8 mouse cellular contexts compared by ENCODE assay signal in the genomic region with DNA sequence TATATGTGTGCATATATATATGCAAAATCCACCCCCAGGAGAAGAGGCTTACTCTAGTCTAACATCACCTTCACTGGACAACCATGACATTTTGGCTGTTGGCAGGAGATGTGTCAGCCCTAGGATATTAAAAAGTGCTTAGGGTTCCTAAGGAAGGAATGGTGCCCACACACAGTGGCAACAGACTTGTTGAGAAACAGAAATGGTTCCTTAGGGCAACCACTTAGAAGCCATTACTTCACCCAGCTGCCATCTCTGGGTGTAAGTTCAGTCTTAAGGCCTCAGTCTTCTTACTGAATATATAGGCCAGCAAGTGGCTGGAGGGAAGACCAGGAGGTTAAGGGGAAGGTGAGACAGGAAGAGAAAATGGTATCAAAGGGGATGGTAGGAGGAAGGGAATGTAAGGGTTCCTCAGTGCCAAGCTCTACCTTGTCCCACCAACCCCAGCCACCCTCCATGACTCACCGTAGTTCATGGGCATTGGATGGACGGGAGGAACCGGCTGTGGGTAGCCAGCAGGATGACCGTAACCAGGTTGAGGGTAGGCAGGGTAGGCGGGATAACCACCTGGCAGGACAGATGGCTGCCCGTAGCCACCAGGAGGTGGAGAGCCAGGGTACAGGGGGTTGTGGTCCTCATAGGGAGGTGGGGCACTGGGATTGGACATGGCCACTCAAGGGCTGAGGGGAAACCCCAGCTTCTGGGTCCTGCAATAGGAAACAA. TPM values are rescaled to one million over a fixed set of nuclear protein-coding genes. Genes with fewer than 3 reads are reported as not detected.
DNase-seq lines count a peak whose midpoint lies in the region; ATAC-seq and TF ChIP-seq lines count a peak whose summit lies in the region.

No protein-coding gene starts in this region.

- no peak for TF ChIP-seq POLR2A in kidney, adult 2 months (IDR thresholded peaks at IDR 0.05; ENCODE audit: low read depth, low read length)

- H3K4me1 ChIP-seq in kidney, adult 2 months (ENCODE audit: control insufficient read depth, insufficient read depth, low read length) = peaks cover 26% of the 10 kb centered on the region
- peaks cover 13% of the 10 kb centered on the region for H3K4me1 ChIP-seq in embryonic facial prominence, embryonic 11.5 days (ENCODE audit: control insufficient read depth, insufficient read depth, low read length)
- H3K4me1 ChIP-seq in hindbrain, embryonic 13.5 days (replicated peaks) = peaks cover 37% of the 10 kb centered on the region
- peaks cover 16% of the 10 kb centered on the region for H3K4me1 ChIP-seq in midbrain, embryonic 15.5 days

- H3K4me3 ChIP-seq in kidney, adult 2 months (ENCODE audit: insufficient read depth, low read depth, low read length) = no peak overlapping the region
- no peak overlapping the region for H3K4me3 ChIP-seq in embryonic facial prominence, embryonic 11.5 days (ENCODE audit: low read depth, low read length)
- H3K4me3 ChIP-seq in hindbrain, embryonic 13.5 days = no peak overlapping the region
- H3K4me3 ChIP-seq in midbrain, embryonic 15.5 days = no peak overlapping the region

- DNase-seq in kidney, adult 2 months = no peak
- no peak for DNase-seq in kidney, adult 11 months
- no peak for DNase-seq in embryonic facial prominence, embryonic 11.5 days (ENCODE audit: low spot score)
- no peak for DNase-seq in right cerebral cortex, adult 2 months (ENCODE audit: low spot score in 2 of 2)
- DNase-seq in left cerebral cortex, postnatal 36 days (ENCODE audit: low spot score in 2 of 2) = no peak
- no peak for DNase-seq in cerebellum, postnatal 4 days (ENCODE audit: low spot score in 2 of 2)

- WGBS in kidney, adult 2 months = 83% methylated on average over 6 of the region's 6 CpGs
- 91% methylated on average over 6 of the region's 6 CpGs for WGBS in embryonic facial prominence, embryonic 11.5 days
- WGBS in hindbrain, embryonic 13.5 days = 95% methylated on average over 6 of the region's 6 CpGs
- 90% methylated on average over 6 of the region's 6 CpGs for WGBS in midbrain, embryonic 15.5 days

- no peaks in the 10 kb centered on the region for H3K27me3 ChIP-seq in kidney, adult 2 months (replicated peaks; ENCODE audit: control insufficient read depth, insufficient read depth, low read length)
- H3K27me3 ChIP-seq in embryonic facial prominence, embryonic 11.5 days (ENCODE audit: control insufficient read depth, insufficient read depth, low read length) = no peaks in the 10 kb centered on the region
- H3K27me3 ChIP-seq in hindbrain, embryonic 13.5 days = no peaks in the 10 kb centered on the region
- H3K27me3 ChIP-seq in midbrain, embryonic 15.5 days (replicated peaks) = no peaks in the 10 kb centered on the region

- ATAC-seq in embryonic facial prominence, embryonic 11.5 days (replicated peaks; ENCODE audit: insufficient number of reproducible peaks, low FRiP score, low TSS enrichment, low read depth) = peak; percentile 11; the same call in 1 of the 2 replicates
- peak; percentile 4; the same call in 1 of the 2 replicates for ATAC-seq in hindbrain, embryonic 13.5 days (ENCODE audit: low FRiP score)
- peak; percentile 9; the same call in 1 of the 2 replicates for ATAC-seq in midbrain, embryonic 15.5 days (replicated peaks)

- peak overlapping the region; percentile 94 for H3K27ac ChIP-seq in kidney, adult 2 months (ENCODE audit: insufficient read depth, low read depth, low read length)
- peak overlapping the region; percentile 77; the same call in 1 of the 2 replicates for H3K27ac ChIP-seq in embryonic facial prominence, embryonic 11.5 days (replicated peaks; ENCODE audit: low read depth, low read length)
- H3K27ac ChIP-seq in hindbrain, embryonic 13.5 days = peak overlapping the region; percentile 86
- peak overlapping the region; percentile 76 for H3K27ac ChIP-seq in midbrain, embryonic 15.5 days

- intact Hi-C loops in left cerebral cortex, postnatal 36 days (cut with DNase I) = no loop called here

- no peaks in the 10 kb centered on the region for H3K9me3 ChIP-seq in embryonic facial prominence, embryonic 11.5 days (replicated peaks; ENCODE audit: control insufficient read depth, low read length)
- H3K9me3 ChIP-seq in hindbrain, embryonic 13.5 days = no peaks in the 10 kb centered on the region
- no peaks in the 10 kb centered on the region for H3K9me3 ChIP-seq in midbrain, embryonic 15.5 days

- H3K9ac ChIP-seq in embryonic facial prominence, embryonic 11.5 days (replicated peaks; ENCODE audit: low read length) = no peak overlapping the region
- peak overlapping the region; percentile 53; the same call in 1 of the 2 replicates for H3K9ac ChIP-seq in hindbrain, embryonic 13.5 days
- no peak overlapping the region for H3K9ac ChIP-seq in midbrain, embryonic 15.5 days

- no peak for TF ChIP-seq CTCF in kidney, adult 2 months (conservative IDR thresholded peaks at IDR 0.05; ENCODE audit: insufficient read depth, insufficient read length, low read depth, low read length)

- no peak overlapping the region for H3K4me2 ChIP-seq in embryonic facial prominence, embryonic 11.5 days (ENCODE audit: low read depth, low read length)
- H3K4me2 ChIP-seq in hindbrain, embryonic 13.5 days = no peak overlapping the region
- no peak overlapping the region for H3K4me2 ChIP-seq in midbrain, embryonic 15.5 days

- H3K36me3 ChIP-seq in kidney, adult 2 months (ENCODE audit: control insufficient read depth, insufficient read depth, low read length) = no peaks in the 10 kb centered on the region
- no peaks in the 10 kb centered on the region for H3K36me3 ChIP-seq in embryonic facial prominence, embryonic 11.5 days (replicated peaks; ENCODE audit: control insufficient read depth, insufficient read depth, low read depth, low read length)
- H3K36me3 ChIP-seq in hindbrain, embryonic 13.5 days = peaks cover 49% of the 10 kb centered on the region
- 0 out of 2 replicates have a peak, but pooled peaks cover 3% of the 10 kb centered on the region for H3K36me3 ChIP-seq in midbrain, embryonic 15.5 days (replicated peaks)

RNA-seq across cellular contexts. Expression of a gene that starts 10.2 kb away (rescaled TPM):
- 139 and 165 TPM in 2 replicates for polyA plus RNA-seq in kidney, adult 2 months (2012; rRNA removed)
- polyA plus RNA-seq in embryonic facial prominence, embryonic 11.5 days (2014; fragmentation: Nextera tagmentation; extraction: Ambion mirVana) = 95.1 and 98.6 TPM in 2 replicates
- polyA plus RNA-seq in hindbrain, embryonic 13.5 days (2015; fragmentation: Nextera tagmentation; extraction: Ambion mirVana) = 98.2 and 102 TPM in 2 replicates
- polyA plus RNA-seq in midbrain, embryonic 15.5 days (2015; fragmentation: Nextera tagmentation; extraction: Ambion mirVana) = 114 and 117 TPM in 2 replicates
- total RNA-seq in left cerebral cortex, postnatal 36 days (2021) = 100 to 1,000 TPM; 151 to 166 TPM

RNA-seq across cellular contexts. Expression of a gene that starts 10.4 kb away (rescaled TPM):
- 212 and 217 TPM in 2 replicates for polyA plus RNA-seq in kidney, adult 2 months (2012; rRNA removed)
- polyA plus RNA-seq in embryonic facial prominence, embryonic 11.5 days (2014; fragmentation: Nextera tagmentation; extraction: Ambion mirVana) = 179 and 206 TPM in 2 replicates
- 199 and 206 TPM in 2 replicates for polyA plus RNA-seq in hindbrain, embryonic 13.5 days (2015; fragmentation: Nextera tagmentation; extraction: Ambion mirVana)
- 217 and 229 TPM in 2 replicates for polyA plus RNA-seq in midbrain, embryonic 15.5 days (2015; fragmentation: Nextera tagmentation; extraction: Ambion mirVana)
- 100 to 1,000 TPM; 139 to 143 TPM for total RNA-seq in left cerebral cortex, postnatal 36 days (2021)

RNA-seq across cellular contexts. Expression of a gene that starts 10.5 kb away (rescaled TPM):
- 74.1 and 103 TPM in 2 replicates for polyA plus RNA-seq in kidney, adult 2 months (2012; rRNA removed)
- 10.1 and 10.5 TPM in 2 replicates for polyA plus RNA-seq in embryonic facial prominence, embryonic 11.5 days (2014; fragmentation: Nextera tagmentation; extraction: Ambion mirVana)
- polyA plus RNA-seq in hindbrain, embryonic 13.5 days (2015; fragmentation: Nextera tagmentation; extraction: Ambion mirVana) = 7.8 and 8.6 TPM in 2 replicates
- polyA plus RNA-seq in midbrain, embryonic 15.5 days (2015; fragmentation: Nextera tagmentation; extraction: Ambion mirVana) = 7.5 and 9.4 TPM in 2 replicates
- total RNA-seq in left cerebral cortex, postnatal 36 days (2021) = 10 to 100 TPM; 21.5 to 26.4 TPM

RNA-seq across cellular contexts. Expression of a gene that starts 16.5 kb away (rescaled TPM):
- 0.20 and 0.48 TPM in 2 replicates for polyA plus RNA-seq in kidney, adult 2 months (2012; rRNA removed)
- 0.20 and 0.91 TPM in 2 replicates for polyA plus RNA-seq in embryonic facial prominence, embryonic 11.5 days (2014; fragmentation: Nextera tagmentation; extraction: Ambion mirVana)
- 0.42 TPM in 1 of 2 replicates, not detected in the other for polyA plus RNA-seq in hindbrain, embryonic 13.5 days (2015; fragmentation: Nextera tagmentation; extraction: Ambion mirVana)
- polyA plus RNA-seq in midbrain, embryonic 15.5 days (2015; fragmentation: Nextera tagmentation; extraction: Ambion mirVana) = 0.15 and 0.17 TPM in 2 replicates
- not detected for total RNA-seq in left cerebral cortex, postnatal 36 days (2021)

RNA-seq across cellular contexts. Expression of a gene that starts 59.0 kb away (rescaled TPM):
- polyA plus RNA-seq in kidney, adult 2 months (2012; rRNA removed) = 124 TPM in 2 replicates
- 344 and 380 TPM in 2 replicates for polyA plus RNA-seq in embryonic facial prominence, embryonic 11.5 days (2014; fragmentation: Nextera tagmentation; extraction: Ambion mirVana)
- polyA plus RNA-seq in hindbrain, embryonic 13.5 days (2015; fragmentation: Nextera tagmentation; extraction: Ambion mirVana) = 390 and 405 TPM in 2 replicates
- 396 and 398 TPM in 2 replicates for polyA plus RNA-seq in midbrain, embryonic 15.5 days (2015; fragmentation: Nextera tagmentation; extraction: Ambion mirVana)
- 100 to 1,000 TPM; 259 to 262 TPM for total RNA-seq in left cerebral cortex, postnatal 36 days (2021)
